Mouse (Mus musculus) thymus, postnatal 36 days (tissue): Measurements from ENCODE around the gene Ddx27.

Source experiments
- DNase-seq, 2 experiments: peaks; one replicate each; pipeline ENCODE4 v3.0.0; 2022; ENCODE audit warnings: mixed read lengths in 2 of 2

The Ddx27 gene

DNA sequence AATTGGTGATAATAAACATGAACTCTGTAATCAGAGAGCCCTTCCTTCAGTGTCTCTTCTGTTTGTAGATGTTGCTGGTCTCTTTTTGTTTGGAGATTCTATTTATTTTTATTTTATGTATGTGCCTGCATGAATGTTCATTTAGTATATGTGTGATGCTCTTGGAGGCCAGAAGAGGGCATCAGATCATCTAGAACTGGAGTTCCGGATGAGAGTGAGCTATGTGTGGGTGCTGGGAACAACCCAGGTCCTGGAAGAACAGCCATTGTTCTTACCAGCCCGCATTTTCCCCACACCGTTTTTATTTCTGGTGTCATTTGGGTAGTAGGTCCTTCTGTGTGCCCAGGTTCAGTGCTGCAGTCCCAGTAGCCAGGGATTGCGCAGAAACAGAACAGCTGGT lies 15.5 kb downstream of the Ddx27 start:
- no peak for DNase-seq

DNA sequence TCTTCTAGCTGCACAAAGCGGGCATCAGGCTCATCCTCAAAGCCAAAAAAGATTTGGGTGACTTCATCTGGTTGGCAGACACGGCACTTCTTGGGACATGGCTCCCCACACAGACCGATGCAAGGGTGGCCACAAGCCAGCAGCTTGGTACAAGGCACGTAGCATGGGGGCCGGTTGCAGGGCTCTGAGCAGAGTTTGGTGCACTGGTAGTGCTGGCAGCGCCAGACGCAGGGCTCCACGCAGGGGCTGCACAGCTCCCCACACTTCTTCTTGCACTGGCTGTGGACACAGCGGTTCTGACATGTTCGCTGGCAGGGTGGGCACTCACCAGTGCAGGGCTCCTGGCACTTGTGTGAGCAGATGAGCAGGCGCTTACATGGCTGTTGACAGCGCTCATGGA lies 22.7 kb downstream of the Ddx27 start:
- DNase-seq = no peak

DNA sequence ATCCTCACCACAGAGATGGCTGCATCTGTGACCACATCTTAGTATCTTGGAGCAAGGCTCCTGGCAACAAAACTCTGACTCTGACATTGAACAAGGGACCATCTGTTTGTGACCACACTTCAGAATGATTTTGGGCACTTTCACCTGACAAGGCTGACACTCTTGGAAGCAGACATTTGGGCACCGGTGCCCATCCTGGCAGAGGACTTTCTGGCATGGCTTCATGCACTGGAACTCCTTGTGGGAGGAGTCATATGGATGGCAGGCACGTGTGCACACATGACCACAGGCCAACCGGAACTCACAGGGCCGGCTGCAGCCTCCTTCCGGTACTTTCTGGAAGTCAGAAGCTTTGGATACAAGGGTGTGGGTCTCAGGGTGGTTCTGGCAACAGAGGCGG lies 23.3 kb downstream of the Ddx27 start:
- no peak for DNase-seq

DNA sequence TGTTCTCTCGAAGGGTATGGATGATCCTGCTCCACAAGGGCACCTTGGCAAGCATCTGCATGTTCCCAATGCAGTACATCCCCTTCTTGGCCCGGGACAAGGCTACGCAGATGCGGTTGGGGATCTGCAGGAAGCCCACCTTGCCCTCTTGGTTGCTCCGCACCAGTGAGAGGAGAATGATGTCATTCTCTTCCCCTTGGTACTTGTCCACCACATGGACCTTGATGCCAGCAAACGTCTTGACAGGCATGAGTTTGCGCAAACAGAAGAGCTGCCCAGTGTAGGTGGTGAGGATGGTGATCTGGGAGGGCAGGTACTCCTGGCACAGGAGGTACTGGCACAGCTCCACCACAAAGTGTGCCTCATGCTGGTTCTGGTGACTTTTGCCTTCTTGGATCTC lies 23.7 kb downstream of the Ddx27 start:
- no peak for DNase-seq

DNA sequence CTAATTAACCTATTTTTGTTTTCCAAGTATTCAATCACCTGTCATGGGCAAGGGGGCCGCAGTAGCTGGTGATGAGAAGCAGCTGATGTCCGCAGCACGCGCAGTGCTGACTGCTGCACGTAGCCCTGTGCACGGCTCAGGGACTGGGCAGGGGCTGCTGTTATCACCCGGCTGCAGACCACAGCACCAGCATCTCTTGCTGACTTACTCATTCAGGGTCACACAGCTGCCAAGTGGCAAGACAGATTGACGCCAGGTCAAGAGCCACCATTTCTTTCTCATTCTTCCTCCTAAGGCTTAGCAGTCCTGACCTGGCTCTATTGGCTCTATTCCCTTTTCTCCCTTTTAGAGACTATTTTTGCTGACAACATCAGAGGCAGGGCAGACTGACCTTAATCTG lies 24.4 kb downstream of the Ddx27 start:
- DNase-seq = no peak

DNA sequence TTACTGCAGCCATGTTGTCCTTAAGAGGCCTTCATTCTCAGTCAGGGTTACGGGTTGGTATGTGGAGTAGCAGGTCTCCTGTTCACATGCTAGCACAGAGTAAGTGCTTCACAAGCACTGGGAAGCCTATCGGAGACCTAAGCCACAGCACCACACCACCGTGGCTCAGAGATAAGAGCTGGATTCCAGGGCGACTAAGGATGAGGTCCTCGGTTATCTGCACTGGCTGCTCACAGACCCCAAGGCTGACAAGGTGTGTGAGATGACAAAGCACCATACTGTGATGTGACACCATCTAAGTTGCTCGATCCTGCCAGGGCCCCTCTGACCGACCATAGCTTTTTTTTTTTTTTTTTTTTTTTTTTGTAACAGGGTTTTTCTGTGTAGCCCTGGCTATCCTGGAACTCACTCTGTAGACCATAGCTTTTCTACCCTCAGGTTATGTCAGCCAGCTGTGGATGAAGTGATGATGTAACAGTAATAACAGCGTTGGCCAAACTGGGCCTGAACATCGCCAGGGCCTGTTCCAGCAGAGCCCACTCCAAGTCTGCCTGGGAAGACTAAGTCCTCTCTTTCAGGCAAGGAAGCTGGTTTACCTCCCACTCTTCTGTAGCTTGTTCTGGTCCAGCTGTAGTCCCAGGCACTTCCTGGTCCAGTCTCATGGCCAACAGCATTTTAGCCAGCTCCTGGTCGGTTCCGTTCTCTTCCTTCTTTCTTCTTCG lies 28.6 kb downstream of the Ddx27 start:
- DNase-seq = no peak

DNA sequence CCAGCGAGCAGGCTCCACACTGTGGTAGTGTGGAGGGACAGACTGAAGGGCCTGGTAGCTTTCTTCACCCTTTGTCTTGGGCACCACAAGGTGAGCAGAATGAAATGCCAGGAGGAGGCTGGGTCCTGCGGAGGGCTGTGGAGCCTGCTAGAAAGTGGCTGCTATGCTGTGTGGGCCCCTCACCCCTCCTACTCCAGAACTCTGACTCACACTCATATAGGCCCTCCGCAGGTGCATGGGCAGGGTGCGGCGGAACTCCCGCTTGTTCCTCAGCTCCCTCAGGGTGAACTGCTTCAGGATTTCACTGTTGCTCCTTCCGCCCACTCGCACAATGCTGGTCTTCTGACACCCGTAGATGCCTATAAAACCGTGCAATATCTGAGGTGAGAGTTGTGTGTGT lies 33.2 kb downstream of the Ddx27 start:
- DNase-seq = no peak

DNA sequence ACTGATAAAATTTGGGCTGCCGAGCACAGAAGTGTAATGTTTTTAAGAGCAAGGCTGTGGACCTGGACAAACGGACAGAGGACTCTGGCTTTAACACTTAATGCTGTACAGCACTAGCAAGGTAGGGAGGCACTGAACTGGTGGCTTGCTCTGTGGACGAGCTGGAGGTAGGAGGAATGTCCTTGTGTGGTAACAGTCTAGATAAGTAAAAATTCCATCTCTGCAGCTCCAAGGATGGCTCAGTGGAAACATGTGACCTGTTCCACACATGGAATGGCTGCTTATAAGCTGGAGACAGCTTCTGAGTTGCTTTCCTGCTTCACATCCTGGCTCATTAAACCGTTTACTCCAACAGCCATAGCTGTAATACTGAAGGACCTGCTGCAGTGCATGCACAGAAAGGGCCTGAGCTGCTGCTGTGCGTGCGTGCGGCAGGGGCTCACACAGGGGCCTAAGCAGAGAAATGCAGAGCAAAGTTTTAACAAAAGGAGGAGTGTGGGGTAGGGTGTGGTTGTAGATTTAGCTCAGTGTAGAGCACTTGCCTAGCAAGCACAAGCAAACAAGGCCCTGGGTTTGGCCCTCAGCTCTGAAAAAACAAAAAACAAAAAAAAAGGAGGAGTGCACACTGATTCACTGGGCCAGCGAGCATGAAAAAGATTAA lies 33.8 kb downstream of the Ddx27 start:
- no peak for DNase-seq

DNA sequence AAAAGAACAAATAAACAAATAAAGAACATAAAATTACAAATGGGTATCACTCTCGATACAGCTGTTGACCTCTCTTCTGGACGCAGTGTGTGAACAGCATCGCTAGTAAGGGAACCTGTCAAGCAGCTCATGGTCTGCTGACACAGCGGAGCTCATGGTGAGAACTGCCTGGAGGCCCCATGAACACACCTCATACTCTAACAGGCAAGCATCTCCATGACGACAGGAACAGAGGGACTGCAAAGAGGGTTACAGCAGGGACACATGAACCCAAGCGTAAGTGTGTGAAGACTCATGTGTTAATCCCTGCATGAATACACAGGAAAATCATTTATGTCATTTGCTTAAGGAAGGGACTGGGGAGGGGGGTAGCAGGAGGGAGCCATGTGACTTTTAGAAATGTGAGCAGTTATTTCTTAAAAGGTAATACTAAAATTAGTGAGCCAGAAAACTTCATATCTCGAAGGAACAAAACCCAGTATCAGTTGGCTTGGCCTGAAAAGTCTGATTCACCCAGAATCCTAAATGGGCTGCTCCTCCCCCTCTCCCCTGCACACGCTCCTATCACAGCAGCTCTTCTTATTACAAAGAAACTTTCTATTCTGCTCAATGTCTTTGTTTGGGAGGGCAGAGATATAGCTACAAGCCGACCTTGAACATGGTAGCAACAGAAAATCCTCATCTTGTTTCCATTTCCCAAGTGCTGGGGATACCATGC lies 38.3 kb downstream of the Ddx27 start:
- no peak for DNase-seq

DNA sequence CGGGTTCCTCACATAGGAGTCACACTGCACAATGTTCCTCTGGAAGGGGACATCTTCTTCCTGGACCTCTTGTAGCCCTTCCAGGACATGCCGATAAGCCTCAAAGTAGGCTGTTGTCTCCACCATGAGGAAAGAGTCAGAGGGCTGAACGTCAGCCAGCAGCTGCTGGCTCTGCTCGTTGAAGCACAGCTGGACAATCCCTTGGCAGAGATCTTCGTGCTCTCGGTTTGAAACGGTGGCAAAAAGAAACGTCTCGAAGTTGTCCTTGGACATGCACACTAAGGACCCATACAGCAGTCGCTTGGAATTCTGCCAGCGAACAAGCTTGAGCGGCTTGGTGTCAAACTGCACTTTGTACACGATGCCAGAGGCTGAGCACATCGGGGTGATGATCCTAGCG lies 40.4 kb downstream of the Ddx27 start:
- no peak for DNase-seq

DNA sequence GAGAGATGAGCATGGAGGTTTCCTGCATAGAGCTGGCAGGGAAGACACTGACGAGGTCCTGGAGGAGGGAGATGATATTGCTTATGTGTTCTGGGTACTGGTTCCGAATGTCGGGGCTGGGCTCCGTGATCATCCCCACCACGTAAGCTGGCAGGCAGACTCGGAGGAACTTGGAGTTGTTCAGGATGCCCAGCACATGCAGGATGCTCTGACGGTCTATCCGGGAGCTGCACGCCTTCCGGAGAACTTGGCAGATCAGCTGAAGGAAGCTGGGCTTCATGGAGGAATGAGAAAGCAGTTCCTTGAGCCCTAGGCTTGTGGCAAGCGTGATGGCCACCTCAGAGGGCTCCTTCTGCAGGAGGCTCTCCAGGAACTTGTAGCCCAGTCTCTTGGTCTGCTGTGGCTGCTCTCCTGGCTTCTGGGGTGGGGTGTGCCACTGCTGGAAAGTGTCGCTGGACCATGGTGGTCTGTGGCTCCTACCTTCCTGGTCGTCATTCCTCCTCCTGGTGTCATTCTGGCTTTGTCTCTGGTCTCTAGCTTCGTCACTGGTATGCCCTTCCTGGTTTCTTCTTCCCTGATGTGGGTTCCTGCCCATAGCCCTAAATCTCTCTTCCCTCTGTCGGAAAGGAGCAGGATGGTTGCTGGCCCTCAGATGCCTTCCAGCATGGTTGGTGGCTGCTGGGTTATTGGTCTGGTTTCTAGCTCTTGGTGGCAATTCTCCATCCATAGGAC lies 41.4 kb downstream of the Ddx27 start:
- DNase-seq = no peak

DNA sequence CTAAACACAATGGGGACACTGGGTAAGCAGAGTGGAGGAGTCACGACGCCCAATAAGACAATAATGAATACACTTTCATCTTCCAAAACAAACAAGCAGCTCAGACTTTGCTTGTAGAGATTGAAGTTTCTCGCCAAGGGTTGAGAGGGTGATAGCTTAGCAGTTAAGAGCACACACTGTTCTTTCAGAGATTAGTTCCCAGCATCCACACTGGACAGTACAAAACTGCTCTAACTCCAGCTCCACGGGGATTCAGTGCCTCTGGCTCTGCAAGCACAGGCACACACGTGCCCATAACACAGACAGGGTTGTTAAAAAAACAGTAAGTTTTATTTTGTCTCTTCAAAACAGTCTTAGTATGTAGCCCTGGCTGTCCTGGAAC lies 41.9 kb downstream of the Ddx27 start:
- DNase-seq = no peak

DNA sequence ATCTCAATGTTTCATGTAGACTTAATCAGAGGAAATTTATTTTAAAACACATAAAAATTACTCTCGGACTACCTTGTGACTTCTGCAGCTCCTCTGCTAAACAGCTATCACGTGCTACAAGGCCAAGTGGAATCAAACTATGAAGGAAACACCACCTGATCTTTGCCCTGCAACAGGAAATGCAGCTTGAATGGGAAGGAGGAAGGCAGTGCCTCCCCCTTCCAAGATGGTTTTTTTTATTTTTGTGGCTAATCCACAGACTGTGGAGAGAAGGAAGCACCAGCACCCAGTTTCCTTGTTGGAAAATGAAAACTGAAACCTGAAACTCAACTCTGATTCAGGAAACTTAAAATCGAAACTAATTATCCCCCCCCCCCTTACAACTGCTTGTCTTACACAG lies 43.2 kb downstream of the Ddx27 start:
- no peak for DNase-seq

DNA sequence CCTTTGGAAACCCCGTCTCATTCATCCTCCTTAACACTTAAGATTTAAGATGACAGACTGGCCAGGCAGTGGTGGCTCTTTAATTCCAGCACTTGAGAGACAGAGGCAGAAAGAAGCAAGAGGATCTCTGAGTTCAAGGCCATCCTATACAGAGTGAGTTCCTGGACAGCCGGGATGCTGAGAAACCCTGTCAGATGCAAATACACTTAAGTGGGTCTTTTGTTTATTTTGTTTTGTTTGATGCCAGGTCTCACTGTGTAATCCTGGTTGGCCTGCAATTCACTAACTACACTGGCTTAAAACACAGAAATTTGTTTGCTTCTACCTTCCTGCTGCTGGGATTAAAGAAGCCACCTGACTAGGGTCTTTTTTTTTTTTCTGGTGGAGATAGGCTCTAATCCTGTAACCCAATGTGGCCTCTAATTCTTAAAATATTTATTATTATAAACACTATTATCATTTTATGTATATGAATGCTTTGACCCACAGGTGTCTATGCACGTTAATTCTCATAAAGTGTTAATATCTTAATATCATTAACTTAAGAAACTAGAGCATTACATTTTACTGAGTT lies 43.9 kb downstream of the Ddx27 start:
- no peak for DNase-seq

DNA sequence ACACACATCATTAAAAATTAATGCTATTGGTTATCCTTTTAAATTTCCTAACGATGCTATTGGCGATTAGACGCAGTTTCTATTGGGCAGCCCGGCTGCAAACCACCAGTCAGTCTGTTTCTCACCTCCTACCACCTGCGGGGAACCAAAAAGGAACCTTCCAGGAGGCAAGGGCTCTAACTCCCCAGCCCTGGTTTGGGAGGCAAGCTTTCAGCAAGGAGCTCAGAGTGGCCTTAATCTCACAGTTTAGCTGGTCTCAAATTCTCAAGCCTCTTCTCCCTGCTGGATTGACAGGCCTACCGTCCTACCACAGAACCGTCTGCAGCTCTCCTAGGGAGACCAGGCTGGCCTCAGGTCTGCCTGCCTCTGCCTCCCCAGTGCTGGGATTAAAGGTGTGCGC lies 44.5 kb downstream of the Ddx27 start:
- DNase-seq = no peak

DNA sequence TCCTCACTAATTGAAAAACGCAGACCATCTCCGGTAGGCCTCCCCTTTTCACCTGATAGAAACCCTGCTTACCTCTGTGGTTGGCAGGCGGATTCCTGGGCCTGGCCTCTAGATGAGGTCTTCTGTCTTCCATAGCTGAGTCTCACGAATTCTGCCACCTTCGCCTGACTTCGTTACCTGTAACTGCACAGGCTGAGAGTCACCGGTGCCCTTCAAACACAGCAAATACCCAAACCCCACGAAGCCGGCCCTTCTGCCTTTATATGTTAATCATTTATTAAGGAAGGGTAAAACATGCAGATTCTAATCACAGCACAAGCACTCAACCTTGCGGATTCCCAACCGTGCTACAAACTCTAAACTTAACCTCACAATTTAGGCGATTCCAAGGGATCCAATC lies 45.0 kb downstream of the Ddx27 start:
- DNase-seq = no peak

DNA sequence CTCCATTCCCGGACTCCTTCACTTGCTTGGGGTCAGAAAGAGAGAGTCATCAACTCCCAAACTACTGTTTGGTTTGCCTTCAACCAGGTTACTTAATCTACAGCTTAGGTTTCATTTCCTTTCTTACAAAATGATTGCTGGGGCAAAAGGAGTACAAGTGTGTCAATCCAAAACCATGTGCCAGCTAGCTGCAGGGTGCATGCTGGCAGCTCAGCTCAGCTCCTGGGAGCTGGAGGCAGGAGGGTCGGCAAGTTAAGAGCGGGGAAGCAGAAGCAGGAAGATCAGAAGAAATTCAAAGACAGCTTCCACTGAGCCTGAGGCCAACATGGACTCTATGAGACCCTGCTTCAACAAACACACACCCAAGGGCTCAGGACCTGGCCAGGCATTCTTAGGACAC lies 45.4 kb downstream of the Ddx27 start:
- no peak for DNase-seq

DNA sequence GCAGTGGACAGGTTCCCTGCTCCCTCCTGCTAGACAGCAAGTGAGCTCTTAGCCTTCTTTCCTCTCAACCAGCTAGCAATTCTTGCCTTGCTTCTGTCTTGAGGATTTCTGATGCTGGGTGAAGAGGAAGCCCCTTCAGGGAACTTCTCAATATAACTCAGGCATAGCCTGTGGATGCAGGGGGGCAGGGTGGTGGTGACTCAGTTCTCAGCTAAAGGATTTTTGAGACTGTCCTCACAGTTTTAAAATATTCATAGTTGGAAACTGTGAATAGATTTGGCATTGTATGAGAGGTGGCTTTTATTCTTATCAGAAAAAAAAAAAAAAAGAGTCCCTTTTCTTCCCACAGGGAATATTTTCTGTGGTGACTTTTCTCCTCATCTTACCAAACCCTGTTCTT lies 45.8 kb downstream of the Ddx27 start:
- no peak for DNase-seq

DNA sequence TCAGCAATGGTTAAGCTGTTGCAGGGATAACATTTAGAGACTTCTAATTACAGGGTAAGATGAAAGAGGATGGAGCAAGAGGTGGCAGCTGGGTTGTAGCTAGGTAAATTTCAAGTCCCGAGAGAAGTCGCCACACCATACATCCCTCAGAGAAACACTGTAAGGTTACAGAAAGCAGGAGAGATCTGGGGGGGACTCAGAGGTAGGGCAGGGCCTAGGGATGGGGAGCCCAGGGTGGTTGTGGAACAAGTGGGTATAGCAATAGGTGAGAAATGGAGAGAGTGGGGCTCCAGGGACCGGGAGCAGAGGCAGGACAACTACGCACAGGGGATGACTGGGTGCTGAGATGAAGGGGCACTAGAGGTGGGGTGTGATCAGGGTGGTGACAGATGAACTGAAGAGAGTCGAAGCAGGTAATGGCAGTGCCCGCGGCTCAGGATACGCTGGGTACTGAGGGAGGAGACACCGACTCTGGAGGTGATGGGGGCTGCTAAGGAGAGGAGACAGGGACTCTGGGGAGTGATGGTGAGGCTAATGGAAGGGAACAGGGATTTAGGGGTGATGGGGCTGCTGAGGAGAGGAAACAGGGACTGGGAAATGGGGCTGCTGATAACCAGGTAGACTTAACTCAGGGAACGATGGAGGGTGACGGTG lies 46.5 kb downstream of the Ddx27 start:
- DNase-seq = peak in 1 of 2 experiments; percentile 27

DNA sequence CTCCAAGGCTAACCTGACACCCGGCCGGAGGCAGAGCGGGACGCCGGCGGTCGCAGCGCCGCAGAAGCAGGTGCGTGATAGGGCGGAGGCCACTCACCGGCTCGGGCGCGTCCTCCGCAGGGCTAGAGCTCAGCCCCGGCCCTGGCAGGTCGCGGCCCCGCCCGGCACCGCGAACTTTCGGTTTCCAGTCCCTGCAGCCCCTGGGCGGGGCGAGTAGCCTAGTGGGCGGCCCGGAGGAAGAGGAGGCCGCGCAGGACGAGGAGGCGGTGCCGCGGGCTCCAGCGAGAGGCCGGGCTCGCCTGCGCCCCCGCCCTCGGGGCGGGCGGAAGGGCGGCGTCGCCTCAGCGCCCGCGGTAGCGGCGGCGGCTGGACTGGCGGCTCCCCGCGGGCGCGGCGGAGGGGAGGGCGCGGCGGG lies 47.5 kb downstream of the Ddx27 start:
- peak; percentile 95 to 98 for DNase-seq

DNA sequence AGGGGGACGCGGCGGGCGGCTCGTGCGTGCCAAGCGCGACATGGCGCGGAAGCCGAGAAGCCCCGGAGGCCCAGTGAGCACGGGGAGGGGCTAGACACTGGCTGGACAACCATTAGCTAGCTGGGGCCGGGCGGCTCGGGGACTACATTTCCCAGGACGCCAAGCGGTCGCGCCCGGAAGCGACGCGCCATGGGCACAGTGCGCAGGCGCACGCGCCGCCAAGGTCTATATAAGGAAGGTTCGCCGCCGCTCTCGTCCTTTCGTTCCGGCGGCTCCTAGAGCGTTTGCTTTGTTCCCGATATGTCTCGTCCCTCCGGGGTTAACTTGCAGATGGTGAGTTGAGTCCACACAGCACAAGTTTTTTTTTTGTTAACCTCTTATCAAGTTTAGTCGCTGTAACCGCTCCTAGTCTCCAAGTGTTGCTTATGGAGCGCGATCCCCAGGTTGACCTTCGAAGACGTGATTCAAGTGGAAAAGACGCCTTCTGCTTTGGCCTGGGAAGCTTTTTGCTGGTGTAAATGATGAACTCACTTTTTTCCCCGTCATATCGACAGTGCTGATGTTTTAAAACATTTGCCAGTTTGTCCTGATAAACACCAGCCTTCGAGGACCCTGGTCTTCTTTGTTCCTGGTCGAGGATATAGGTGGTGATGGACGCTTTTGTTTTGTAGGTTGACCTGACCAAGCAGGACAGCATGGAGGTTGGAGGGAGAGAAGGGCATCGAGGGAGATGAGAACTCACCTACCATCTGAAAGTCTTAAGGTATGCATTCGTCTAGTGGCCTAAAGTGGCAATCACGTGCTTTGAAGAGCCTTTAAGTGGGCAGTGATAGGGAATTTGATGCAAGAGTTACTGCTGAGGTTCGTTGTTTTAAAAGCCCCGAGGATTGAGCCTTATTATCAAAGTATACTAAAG lies 48.2 kb downstream of the Ddx27 start, which contains the start of gene Znfx1:
TSS of gene Znfx1 (minus strand) at position 51 of the 916 bp plus-strand sequence.
- peak; percentile 95 to 98 for DNase-seq
